Comparison of ENCODE assay signal across 10 mouse cellular contexts in the genomic region with DNA sequence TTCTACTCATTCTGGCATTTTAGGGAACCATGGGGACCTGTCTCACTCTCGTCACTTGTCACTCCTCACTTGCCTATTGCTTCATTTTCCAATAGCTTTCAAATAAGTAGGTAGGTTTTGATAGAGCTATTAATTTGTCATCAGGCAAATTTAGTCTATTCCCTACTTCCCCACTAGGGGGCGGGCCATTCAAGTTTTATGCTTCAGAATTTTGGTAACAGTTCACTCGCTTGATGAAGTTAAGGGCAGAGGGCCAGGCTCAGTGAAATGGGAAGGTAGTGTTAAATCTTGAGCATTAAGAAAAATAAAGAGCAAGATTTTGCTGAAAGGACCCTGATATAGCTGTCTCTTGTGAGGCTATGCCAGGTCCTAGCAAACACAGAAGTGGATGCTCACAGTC.
DNase-seq lines count a peak whose midpoint lies in the region; ATAC-seq and TF ChIP-seq lines count a peak whose summit lies in the region.
"Had no signal": no experiment of that assay in that cellular context is flagged by ENCODE, and none has a peak within 500 bp of the region (broad histone marks: within the 10 kb centered on the region; RNA-seq: fewer than 3 reads in every experiment).

No protein-coding gene starts in this region.

- H3K27ac ChIP-seq in heart, embryonic 12.5 days (ENCODE audit: poor library complexity, severe bottlenecking), result no peak overlapping the region
- H3K27ac ChIP-seq in kidney, postnatal 0 days, result no peak overlapping the region
- H3K27ac ChIP-seq in limb, embryonic 14.5 days (replicated peaks; ENCODE audit: low read depth, low read length), result no peak overlapping the region
- H3K27ac ChIP-seq in stomach, postnatal 0 days (replicated peaks), result no peak overlapping the region
- H3K27ac ChIP-seq: liver, embryonic 13.5 days; stomach, embryonic 15.5 days had no signal

- peak; percentile 80 for TF ChIP-seq CTCF in kidney, postnatal 0 days (IDR thresholded peaks at IDR 0.05; ENCODE audit: low read depth)
- peak; percentile 80 for TF ChIP-seq CTCF in stomach, postnatal 0 days (IDR thresholded peaks at IDR 0.05; ENCODE audit: low read depth)

- peak; percentile 18 for DNase-seq in heart, adult 8-10 months (ENCODE audit: low spot score)
- peak; percentile 74 for DNase-seq in 3T3-L1 (ENCODE audit: low read depth, low spot score)
- DNase-seq in adrenal gland, postnatal 36 days, result peak; percentile 31 to 60
- peak; percentile 42 for DNase-seq in embryo, embryonic 9.5 days (ENCODE audit: extremely low spot score)
- peak; percentile 58 for DNase-seq in kidney, postnatal 0 days (ENCODE audit: low spot score)
- DNase-seq in limb, embryonic 14.5 days (ENCODE audit: low spot score), result peak; percentile 58
- peak; percentile 51 for DNase-seq in stomach, postnatal 0 days (ENCODE audit: low spot score)
- DNase-seq: liver, embryonic 13.5 days had no signal

- H3K4me2 ChIP-seq in heart, embryonic 12.5 days, result no peak overlapping the region
- no peak overlapping the region for H3K4me2 ChIP-seq in kidney, postnatal 0 days (ENCODE audit: low read length)
- H3K4me2 ChIP-seq in limb, embryonic 14.5 days (replicated peaks; ENCODE audit: low read depth, low read length, severe bottlenecking), result no peak overlapping the region
- no peak overlapping the region for H3K4me2 ChIP-seq in stomach, postnatal 0 days (replicated peaks; ENCODE audit: low read depth)
- H3K4me2 ChIP-seq: liver, embryonic 13.5 days; stomach, embryonic 15.5 days had no signal

- TF ChIP-seq EP300 in stomach, postnatal 0 days (optimal IDR thresholded peaks at IDR 0.05), result no peak

- H3K4me3 ChIP-seq in heart, embryonic 12.5 days, result no peak overlapping the region
- no peak overlapping the region for H3K4me3 ChIP-seq in kidney, postnatal 0 days (replicated peaks; ENCODE audit: low read depth, low read length)
- H3K4me3 ChIP-seq in limb, embryonic 14.5 days (replicated peaks; ENCODE audit: low read length), result no peak overlapping the region
- no peak overlapping the region for H3K4me3 ChIP-seq in stomach, postnatal 0 days (ENCODE audit: low read depth, low read length)
- H3K4me3 ChIP-seq: liver, embryonic 13.5 days; stomach, embryonic 15.5 days had no signal

- no peaks in the 10 kb centered on the region for H3K36me3 ChIP-seq in heart, embryonic 12.5 days
- H3K36me3 ChIP-seq in kidney, postnatal 0 days (ENCODE audit: insufficient read depth, low read length), result no peaks in the 10 kb centered on the region
- H3K36me3 ChIP-seq in limb, embryonic 14.5 days (ENCODE audit: control insufficient read depth, insufficient read depth, low read length), result no peaks in the 10 kb centered on the region
- H3K36me3 ChIP-seq in stomach, postnatal 0 days (ENCODE audit: control insufficient read depth, insufficient read depth, low read length), result no peaks in the 10 kb centered on the region
- H3K36me3 ChIP-seq: liver, embryonic 13.5 days; stomach, embryonic 15.5 days had no signal

- no peaks in the 10 kb centered on the region for H3K4me1 ChIP-seq in heart, embryonic 12.5 days (replicated peaks)
- H3K4me1 ChIP-seq in kidney, postnatal 0 days (replicated peaks; ENCODE audit: insufficient read depth, low read length), result no peaks in the 10 kb centered on the region
- H3K4me1 ChIP-seq in limb, embryonic 14.5 days (ENCODE audit: control insufficient read depth, insufficient read depth, low read length), result no peaks in the 10 kb centered on the region
- H3K4me1 ChIP-seq in stomach, postnatal 0 days (replicated peaks; ENCODE audit: control insufficient read depth, insufficient read depth), result no peaks in the 10 kb centered on the region
- H3K4me1 ChIP-seq: liver, embryonic 13.5 days; stomach, embryonic 15.5 days had no signal

- TF ChIP-seq POLR2A in limb, embryonic 14.5 days (IDR thresholded peaks at IDR 0.05; ENCODE audit: borderline replicate concordance, extremely low read depth, insufficient read depth, insufficient read length), result no peak

- ATAC-seq in heart, embryonic 12.5 days (ENCODE audit: insufficient number of reproducible peaks, low FRiP score), result no peak
- no peak for ATAC-seq in kidney, postnatal 0 days (replicated peaks; ENCODE audit: low FRiP score, low read depth)
- no peak for ATAC-seq in limb, embryonic 14.5 days (ENCODE audit: low FRiP score, low read depth)
- ATAC-seq in stomach, postnatal 0 days (ENCODE audit: low FRiP score, low TSS enrichment), result no peak

- no peak overlapping the region for H3K9ac ChIP-seq in heart, embryonic 12.5 days
- H3K9ac ChIP-seq in kidney, postnatal 0 days (ENCODE audit: low read depth, low read length), result no peak overlapping the region
- no peak overlapping the region for H3K9ac ChIP-seq in limb, embryonic 14.5 days (ENCODE audit: low read depth, low read length, severe bottlenecking)
- no peak overlapping the region for H3K9ac ChIP-seq in stomach, postnatal 0 days (ENCODE audit: low read length)
- H3K9ac ChIP-seq: liver, embryonic 13.5 days; stomach, embryonic 15.5 days had no signal

- H3K27me3 ChIP-seq in heart, embryonic 12.5 days (replicated peaks), result no peaks in the 10 kb centered on the region
- no peaks in the 10 kb centered on the region for H3K27me3 ChIP-seq in kidney, postnatal 0 days (ENCODE audit: insufficient read depth, low read length)
- H3K27me3 ChIP-seq in limb, embryonic 14.5 days (ENCODE audit: control insufficient read depth, insufficient read depth, low read length), result no peaks in the 10 kb centered on the region
- no peaks in the 10 kb centered on the region for H3K27me3 ChIP-seq in stomach, postnatal 0 days (ENCODE audit: control insufficient read depth, insufficient read depth, low read length)
- H3K27me3 ChIP-seq: liver, embryonic 13.5 days; stomach, embryonic 15.5 days had no signal

- 13% methylated on average over 3 of the region's 3 CpGs for WGBS in heart, embryonic 12.5 days
- WGBS in kidney, postnatal 0 days, result 15% methylated on average over 3 of the region's 3 CpGs
- WGBS in limb, embryonic 14.5 days, result 17% methylated on average over 3 of the region's 3 CpGs
- 15% methylated on average over 3 of the region's 3 CpGs for WGBS in stomach, postnatal 0 days

- no peaks in the 10 kb centered on the region for H3K9me3 ChIP-seq in heart, embryonic 12.5 days (replicated peaks)
- H3K9me3 ChIP-seq in kidney, postnatal 0 days (replicated peaks; ENCODE audit: low read length), result no peaks in the 10 kb centered on the region
- H3K9me3 ChIP-seq in limb, embryonic 14.5 days (ENCODE audit: control insufficient read depth, low read length), result no peaks in the 10 kb centered on the region
- no peaks in the 10 kb centered on the region for H3K9me3 ChIP-seq in stomach, postnatal 0 days (ENCODE audit: control insufficient read depth, low read length)
- H3K9me3 ChIP-seq: liver, embryonic 13.5 days; stomach, embryonic 15.5 days had no signal

Comparison
In these comparisons a context has a peak if more than half of its experiments do, and no peak if none do; other contexts are left out.
1. DNase-seq: peak in every context shown above with its lines; median percentile 74 in 3T3-L1; 58 in kidney, postnatal 0 days; 58 in limb, embryonic 14.5 days; 51 in stomach, postnatal 0 days; 46 in adrenal gland, postnatal 36 days; 42 in embryo, embryonic 9.5 days; 18 in heart, adult 8-10 months.